Mouse (Mus musculus): ENCODE data around the gene Ccdc80.

DNA sequence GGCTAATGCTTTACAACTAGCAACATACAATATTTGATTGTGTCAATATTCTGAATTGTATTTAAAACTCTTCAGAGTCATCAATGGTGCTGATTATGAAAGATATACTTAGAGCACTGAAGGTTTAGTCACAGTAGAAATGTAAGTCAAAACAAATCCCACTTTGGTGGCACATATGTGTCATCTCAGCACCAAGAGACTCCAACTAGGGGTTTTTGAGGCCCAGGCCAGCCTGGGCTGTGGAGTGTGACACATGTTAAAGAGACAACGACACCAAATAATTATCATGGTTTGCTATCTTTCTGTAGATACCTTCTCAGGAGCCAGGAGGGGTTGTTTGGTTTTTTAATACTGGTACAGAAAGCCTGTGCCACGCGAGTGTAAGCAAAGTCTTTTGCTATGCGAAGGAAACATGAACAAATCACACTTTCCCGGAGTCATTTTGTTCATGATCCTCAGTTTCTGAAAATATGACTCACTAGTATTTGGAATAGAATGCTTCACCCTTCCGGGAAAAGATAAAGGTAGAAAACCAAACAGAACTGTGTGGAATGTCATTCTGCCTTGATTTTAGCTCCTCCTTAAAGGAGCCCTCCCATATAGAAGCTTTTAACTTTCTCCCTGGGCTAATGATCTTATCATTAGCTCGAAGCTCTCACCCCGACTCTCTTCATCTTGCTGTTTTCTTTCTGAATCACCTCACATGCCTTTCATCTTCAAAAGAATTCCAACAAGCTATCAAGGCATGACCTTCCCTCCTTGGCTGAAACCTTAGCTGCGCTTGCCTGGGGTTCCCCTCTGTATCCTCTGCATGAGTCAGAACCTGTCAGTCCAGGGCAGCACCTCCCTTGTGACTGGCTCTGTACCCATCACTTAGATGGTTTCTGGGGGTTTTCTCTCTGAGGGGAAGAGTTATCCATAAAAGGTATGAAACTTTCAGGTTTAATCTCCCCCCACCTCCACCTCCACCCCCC lies 31.3 kb downstream of the Ccdc80 start:
- no peak for TF ChIP-seq CTCF (conservative IDR thresholded peaks at IDR 0.05; ENCODE audit: low read length)
- TF ChIP-seq POU5F1 (IDR thresholded peaks at IDR 0.05; ENCODE audit: borderline replicate concordance, low read length): no peak
- TF ChIP-seq NANOG (IDR thresholded peaks at IDR 0.05; ENCODE audit: borderline replicate concordance, low read length): no peak
